Mouse (Mus musculus): ENCODE data around the gene Ubap2l.
A peak's percentile ranks its signal among the peaks of the same experiment; 100 is the strongest.

The Ubap2l gene

DNA sequence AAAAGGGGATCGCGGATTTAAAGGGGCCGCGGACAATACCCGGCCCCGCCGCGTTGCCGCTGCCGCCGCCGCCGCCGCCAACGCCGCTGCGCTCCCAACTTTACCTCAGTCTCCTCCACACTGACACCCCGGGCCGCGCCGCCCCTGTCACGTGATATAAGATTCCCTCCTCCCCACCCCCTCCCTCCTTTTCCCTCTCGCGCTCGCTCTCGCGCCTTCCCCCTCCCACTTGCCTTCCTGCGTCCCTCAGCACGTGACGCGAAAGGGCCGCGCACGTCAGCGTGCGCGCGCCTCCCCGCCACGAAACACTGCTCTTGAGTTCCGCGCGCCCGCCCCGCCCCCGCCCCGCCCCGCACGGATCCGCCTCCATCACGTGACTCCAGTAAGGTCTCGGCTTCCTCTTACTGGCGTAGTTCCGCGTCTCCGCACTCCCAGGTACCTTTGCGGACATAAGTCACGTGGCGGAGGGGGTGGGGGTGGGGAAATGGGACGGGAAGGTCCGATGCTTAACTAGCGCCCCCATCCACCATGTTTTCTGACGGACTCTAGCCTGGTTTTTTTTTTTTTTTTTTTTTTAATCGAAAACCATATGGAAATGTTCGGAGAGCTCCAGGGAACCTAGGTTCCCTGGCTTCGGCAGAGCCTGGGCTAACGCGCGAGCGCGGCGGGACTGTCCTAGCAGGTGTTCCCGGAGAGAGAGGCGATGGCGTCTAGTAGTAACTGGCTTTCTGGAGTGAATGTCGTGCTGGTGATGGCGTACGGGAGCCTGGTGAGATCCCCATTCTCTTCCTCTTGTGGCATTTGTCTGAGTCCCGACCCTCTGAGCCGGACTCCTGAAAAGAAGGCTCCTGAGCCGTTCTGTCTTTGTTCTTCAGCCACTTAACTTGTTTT lies at the start of gene Ubap2l:
Ubap2l (minus strand) TSS at position 278 of the 891 bp plus-strand sequence.
- peak; percentile 93 to 95 for DNase-seq (ENCODE audit: low spot score in 2 of 2)

DNA sequence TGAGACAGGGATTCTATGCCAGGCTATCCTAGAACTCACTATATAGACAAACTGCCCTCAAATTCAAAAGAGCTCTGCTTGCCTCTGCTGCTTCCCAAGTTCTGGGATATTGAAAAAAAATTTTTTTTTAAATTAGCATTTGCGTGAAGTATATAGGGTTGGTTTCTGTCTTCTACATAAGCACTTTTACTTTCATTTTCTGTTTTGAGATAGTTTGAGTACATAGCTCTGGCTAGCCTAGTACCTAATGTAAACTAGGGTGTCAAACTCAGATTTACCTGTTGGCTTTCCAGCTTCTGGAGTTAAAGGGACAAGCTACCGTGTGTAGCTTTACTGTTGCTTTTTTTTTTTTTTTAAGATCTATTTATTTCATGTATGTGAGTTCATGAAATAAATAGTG lies 49.2 kb upstream of the Ubap2l start:
- DNase-seq (ENCODE audit: low spot score in 2 of 2), result no peak

DNA sequence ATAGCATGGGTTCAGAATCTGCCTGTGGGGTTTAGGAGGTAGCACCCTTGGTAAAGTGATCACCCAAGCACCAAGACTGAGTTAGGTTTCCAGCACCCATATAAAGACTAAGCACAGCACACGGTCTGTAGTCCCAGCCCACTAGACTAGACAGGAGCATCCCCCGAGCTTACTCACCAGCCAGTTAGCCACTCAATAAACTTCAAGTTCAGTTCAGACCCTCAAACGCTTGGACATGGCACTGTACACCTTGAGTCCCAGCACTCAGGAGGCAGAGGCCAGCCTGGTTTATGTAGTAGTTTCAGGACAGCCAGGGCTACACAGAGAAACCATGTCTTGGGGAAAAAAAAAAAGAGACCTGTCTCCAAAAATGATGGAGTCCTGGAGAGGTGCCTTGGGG lies 48.6 kb upstream of the Ubap2l start:
- no peak for DNase-seq (ENCODE audit: low spot score in 2 of 2)

DNA sequence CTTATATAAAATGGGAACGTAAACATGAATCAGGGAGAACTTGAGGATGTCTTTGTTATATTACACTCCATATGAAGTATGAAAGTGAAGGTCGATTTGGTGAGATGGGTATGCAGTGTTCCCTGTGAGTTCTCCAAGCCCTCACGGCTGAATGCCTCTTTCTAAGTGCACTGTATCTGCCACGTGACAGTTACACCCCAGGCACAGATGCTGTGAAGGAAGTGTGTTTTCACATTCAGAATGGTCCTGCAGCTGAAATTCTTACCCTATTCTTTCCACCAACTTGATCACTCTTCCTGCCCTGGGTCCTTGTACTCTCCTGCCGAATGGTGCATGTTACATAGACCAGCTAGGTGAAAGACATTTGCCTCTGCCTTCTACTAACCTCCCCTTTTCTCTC lies 45.5 kb upstream of the Ubap2l start:
- peak; percentile 18 to 32 for DNase-seq (ENCODE audit: low spot score in 2 of 2)

DNA sequence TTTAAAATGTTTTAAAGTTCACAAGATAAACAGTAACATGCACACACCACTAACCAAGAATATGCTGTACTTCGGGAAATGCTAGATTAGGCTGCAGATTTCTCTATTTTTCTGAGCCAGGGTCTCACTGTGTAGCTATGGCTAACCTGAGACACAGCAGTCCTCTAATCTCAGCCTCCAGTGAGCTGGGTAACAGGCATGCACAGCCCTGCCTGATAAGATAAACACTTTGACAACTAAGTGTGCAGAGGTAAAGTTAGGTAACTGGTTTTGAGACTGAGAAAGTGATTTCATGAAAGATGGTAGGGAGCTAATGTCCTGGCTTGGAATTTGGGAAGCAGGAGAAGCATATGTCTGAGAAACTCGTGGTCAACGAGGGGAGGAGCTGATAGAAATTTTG lies 42.0 kb upstream of the Ubap2l start:
- DNase-seq (ENCODE audit: low spot score in 2 of 2), result no peak

DNA sequence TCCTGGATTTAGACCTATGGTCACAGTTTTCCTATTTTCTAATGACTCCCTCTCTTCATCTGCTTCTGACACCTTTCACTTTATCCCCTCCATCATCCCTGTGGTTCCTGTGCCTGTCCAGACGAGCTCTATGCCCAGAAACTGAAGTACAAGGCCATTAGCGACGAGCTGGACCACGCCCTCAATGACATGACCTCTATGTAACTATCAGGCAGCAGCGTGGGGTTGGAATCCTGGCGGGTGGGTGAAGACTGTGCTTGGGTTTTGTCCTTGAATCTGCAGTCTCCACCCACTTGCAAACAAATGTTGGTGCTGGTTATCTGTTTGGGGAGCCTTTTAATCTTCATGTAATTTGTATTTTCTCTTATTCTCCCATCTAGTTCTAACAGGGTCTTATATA lies 38.5 kb upstream of the Ubap2l start:
- no peak for DNase-seq (ENCODE audit: low spot score in 2 of 2)

DNA sequence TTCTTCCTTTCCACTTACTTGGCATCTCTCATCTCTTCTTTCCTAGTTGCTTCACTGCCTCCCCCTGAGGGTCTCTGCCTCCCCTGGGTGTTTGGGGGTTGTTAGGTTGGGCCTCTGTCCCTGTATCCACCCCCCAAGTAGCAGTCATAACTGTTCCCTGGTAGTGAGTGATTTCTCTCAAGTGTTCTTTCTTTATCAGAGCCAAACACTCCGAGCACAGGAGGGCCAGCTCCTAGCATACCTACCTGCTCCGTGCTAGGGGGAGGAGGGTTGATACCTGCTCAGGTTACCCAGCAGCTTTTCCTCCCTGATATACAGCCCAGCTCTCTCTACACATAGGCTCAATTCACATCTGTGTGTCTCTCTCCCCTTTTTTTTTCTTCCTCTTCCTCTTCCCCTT lies 36.2 kb upstream of the Ubap2l start:
- no peak for DNase-seq (ENCODE audit: low spot score in 2 of 2)

DNA sequence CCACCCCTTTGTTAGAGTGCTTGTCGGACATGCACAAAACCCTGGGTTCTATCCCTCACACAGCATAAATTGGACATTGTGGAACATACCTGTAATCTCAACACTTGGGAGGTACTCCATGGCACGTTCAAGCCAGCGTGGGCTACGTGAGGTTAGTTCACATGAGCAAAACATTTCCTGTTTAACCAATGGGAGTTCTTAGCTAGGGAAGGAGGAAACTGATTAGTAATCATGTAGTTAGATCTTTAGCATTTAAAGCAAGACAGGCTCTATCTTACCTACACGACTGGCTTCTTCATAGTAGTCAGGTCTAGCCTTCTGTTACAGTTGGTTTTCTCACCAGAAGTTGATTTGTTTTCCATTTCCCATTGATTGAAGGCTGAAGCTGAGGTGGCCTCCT lies 33.6 kb upstream of the Ubap2l start:
- no peak for DNase-seq (ENCODE audit: low spot score in 2 of 2)

DNA sequence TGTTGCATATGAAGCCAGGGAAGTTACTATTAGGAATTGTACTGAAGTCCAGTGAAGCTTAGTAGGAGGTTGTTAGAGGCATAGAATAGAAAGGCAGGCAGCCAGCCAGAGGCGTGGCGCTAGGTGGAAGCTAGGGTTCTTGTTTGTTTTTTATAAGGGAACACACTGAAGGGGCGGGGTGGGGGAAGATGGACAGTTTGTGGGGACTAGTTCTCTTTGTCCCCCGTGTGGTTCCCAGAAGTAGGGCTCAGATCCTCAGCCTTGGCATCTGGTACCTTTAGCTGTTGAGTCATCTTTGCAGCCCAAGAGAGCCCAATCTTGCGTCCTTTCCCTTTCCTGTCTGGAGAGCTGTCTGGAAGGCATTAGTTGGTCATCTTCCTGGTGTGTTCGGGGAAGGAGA lies 32.9 kb upstream of the Ubap2l start:
- DNase-seq (ENCODE audit: low spot score in 2 of 2), result no peak

DNA sequence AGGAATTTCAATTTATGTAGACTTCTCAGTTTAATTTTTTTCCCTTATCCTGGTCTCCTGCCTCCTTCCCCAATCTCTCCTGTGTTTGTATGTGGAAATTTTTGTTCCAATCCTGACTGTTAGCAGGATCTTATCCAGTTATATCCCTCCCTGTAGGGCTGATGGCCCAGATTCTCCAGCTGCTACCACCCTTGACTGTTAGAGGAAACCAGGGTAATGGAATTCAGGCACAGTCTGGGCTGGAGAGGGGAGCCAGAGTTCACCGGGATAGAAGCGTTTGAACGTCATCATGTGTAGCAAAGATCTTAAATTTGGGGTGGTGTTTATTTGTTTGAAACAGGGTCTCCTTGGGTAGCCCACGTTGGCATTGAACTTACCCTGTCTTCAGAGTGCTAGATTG lies 32.4 kb upstream of the Ubap2l start:
- DNase-seq (ENCODE audit: low spot score in 2 of 2), result no peak

DNA sequence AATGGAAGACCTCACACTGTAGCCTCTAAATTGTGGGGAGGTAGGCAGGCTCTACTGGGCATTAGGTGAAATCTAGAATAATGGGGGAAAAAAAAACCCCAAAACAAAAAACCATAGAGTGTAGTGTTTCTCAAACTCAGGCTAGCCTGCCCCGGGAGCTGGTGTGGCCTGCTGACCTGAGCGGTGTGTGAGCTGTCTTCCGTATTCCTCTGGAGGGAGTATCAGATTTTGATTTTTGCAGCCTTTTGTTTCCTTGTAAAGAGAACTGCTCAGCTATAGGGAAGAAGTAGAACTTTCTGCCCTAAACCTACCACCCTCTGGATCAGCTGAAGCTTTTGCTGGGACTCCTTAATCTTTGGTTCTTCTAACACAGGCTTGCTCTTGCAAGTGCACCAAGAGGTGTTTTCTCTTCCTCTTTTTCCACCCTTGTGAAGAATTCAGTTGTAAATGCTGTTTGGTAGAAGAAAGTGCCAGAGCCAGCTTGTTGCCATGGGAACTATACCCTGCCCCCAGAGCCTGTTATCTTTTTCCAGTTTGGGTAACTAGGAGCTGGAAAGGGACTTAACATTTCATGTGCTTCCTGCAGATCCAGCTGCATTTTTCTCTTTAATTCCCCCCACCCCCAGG lies 31.4 kb upstream of the Ubap2l start:
- DNase-seq (ENCODE audit: low spot score in 2 of 2), result peak; percentile 46 to 74

DNA sequence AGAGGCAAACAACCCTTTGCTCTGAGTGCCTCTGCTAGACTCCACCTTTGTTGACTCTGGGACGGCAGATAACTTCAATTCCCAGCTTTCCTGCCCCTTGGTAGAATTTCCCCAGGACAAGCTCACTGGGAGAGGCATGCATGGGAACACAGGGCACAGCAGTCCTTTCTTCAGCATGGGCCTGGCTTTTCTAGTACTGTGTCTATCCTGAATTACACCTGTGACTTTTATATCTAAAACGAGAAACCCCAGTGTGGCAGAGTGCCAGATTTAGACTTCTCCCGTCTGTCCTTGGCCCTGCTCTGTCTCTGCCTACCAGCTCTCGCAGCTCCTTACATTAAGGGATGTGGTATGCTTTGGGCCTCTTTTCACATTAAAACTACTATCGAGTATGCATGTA lies 30.6 kb upstream of the Ubap2l start:
- DNase-seq (ENCODE audit: low spot score in 2 of 2), result peak in 1 of 2 experiments; percentile 27

DNA sequence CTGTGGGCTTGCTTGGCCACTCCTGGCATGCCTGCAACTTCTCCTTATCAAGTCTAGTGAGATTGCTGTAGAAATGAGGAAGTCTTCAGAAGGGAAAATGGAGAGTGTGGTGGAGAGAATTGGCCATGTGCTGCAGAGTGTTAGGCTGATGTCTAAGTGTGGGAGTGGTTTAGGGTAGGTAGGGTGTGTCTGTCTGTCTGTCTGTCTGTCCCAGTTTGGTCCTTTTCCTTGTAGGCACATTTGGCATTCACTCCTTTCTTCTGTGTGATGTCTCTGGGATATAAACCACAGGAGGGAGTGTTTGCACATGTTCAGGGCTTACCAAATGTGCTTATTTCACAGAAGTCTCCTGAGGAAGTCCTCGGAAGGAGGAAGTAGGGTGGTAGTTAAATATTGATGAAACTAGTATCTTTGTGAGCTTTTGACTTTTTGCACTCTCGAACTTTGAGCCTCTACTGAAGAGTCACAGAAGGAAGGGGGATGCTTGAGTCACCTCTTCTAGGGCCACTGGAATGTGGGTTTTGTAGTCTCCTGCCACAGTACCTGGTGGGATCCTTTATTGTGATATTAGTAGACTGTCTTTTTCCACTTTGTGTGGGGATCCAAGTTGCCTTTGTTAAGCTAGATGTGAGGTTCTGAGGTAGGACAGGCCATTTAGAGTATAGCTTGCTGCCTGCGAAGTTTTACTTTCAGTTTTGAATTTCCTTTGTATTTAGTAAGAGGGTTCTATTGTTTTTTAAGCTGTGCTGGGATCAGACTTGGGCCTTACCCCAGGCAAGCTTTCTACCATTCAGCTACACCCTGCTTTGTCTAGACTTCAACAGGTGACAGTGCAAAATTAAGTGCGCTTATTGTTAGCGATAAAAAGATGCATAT lies 29.2 kb upstream of the Ubap2l start:
- DNase-seq (ENCODE audit: low spot score in 2 of 2), result no peak

DNA sequence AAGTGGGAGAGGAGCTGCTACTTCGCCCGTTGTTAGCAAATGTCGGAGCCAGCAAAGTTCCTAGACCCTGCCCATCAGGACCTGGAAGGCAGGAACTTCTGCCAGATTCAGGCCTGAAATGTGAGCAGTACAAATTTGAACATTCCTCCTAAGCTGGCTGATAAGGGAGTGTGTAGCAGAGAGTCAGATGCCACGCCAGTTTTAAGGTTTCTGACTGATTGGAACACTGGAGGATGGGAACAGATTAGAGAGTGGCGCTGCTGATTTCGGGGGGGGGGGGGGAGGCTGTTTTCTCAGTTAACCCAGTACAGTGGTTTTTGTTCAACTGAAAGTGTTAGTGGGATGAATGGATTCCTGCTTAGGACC lies 28.1 kb upstream of the Ubap2l start:
- no peak for DNase-seq (ENCODE audit: low spot score in 2 of 2)

DNA sequence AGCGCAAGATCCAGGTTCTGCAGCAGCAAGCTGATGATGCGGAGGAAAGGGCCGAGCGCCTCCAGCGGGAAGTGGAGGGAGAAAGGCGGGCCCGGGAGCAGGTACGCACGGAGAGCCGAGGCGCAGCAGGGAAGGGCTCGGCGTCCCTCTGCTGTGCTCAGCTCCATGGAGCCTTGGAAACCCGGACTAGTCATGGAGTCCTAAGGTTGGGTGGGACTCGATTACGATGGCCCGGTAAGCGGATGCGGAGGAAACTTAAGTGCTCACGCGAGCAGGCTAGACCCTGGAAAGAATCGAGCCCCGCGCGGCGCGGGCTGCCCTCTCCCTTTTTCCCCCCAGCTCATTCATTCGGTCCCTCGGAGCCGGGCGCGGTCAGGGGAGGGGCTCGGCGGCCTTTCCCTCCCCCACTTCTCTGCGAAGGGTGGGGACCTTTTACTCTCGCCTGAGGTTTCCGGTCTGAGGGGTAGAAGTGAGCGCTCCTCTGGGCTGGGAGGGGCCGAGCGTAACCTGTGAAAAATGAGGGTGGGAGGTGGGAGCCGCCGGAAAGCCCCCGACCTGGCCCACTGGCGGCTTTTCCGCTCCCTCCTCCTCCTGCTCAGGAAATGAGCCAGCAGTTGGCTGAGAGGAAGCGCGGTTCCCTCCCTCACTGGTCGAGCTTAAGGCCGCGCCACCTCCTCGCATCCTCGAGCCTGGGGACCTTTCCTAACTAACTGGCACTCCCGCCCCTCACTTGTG lies 27.5 kb upstream of the Ubap2l start:
- peak; percentile 48 to 50 for DNase-seq (ENCODE audit: low spot score in 2 of 2)

DNA sequence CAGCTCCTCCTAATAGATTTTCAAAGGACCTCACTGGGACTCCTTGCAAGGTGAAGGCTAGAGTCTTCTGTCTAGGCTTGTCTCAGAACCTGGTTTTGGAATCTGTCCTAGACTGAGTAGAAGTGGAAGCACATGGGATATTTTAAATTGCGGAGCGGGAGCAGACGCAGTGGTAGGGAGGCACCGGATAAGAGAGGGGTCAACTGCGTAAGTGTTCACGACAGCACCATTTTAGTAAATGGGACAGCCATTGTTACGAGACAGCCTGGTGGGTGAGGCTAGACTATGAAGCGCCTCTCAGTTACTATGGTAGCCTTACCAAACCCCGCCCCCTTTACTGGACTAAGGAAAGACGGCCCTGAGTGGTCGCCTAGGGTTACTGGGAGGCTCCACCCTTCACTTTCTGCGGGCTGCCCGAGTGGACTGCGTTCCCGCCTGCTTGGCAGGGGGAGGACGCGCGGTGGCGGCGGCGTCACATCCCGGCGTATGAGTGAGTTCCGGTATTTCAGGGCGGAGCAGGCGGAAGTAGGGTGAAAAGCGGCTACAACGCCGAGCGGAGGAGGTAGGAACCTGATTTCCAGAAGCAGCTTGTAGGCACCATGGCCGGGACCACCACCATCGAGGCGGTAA lies 26.8 kb upstream of the Ubap2l start:
- DNase-seq (ENCODE audit: low spot score in 2 of 2), result peak; percentile 85 to 93

DNA sequence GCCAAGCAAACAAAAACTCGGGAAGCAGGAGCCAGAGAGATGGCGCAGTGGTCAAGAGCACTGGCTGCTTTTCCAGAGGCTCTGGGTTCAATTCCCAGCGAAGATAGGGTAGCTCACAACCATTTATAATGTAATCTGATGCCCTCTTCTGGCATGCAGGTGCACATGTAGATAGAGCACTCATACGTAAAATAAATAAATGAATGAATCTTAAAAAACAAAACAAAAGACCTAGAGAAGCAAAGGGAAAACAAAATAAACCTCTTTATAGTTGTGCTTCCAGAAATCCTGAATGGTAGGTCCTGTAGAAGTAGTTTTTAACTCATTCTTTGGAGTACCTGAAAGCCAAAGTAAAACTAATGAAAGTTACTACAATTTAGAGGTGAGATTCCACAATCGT lies 25.8 kb upstream of the Ubap2l start:
- no peak for DNase-seq (ENCODE audit: low spot score in 2 of 2)

DNA sequence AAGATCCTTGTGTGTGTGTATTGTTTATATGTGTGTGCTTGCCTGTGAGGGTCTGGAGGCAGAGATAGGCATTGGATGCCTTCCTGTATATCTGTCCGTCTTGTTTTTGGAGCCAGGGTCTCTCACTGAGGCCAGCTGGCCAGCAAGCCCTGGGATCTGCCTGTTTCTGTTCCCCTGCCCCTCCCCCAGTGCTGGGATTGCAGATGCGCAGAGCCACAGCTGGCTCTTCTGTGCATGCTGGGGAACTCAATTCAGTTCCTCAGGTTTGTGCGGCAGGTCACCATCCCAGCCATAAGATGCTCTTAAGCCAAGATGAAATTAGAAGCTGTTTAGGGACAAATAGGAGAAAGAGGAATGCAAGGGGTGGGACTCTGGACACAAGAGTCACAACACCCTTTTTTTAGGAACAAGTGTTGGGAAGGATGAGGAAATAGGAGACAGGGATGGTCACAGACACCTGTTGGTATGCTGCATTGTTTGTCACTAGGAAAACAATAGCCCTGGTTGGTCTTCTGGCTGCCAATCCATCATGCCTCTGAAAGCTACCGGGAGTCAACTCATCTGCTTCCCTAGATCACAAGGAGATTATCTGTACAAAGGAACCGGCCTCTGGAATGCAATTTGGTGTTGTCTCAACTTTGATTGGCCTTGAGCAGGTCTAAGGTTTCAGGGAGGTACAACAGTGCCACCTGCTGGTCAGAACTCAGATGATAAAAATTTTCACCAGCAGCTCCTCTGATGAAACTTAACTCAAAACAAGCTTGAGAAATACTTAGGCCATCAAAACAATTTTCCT lies 24.7 kb upstream of the Ubap2l start:
- peak; percentile 47 to 69 for DNase-seq (ENCODE audit: low spot score in 2 of 2)

DNA sequence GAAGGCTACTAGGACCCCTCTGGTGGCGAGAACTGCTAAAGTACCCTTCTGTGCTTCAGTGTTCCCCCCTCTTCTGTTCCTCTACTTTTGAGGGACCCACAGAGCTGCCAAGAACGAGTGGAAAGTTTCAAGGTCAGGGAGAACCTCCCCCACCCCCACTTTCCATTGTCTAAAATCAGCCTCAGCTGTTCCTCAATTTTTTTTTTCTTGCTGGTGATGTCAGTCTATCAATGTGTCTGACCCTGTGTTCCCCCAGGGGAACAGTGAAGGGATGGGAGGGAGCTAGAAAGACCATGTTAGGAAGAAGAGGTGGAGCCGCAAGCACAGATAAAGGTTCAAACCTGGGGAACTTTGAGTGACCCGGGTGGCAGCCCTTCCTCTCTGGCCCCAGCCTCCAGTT lies 19.9 kb upstream of the Ubap2l start, which contains the start of gene Tpm3:
Tpm3 (plus strand) TSS at position 356 of the 400 bp plus-strand sequence.
- DNase-seq (ENCODE audit: low spot score in 2 of 2), result no peak

DNA sequence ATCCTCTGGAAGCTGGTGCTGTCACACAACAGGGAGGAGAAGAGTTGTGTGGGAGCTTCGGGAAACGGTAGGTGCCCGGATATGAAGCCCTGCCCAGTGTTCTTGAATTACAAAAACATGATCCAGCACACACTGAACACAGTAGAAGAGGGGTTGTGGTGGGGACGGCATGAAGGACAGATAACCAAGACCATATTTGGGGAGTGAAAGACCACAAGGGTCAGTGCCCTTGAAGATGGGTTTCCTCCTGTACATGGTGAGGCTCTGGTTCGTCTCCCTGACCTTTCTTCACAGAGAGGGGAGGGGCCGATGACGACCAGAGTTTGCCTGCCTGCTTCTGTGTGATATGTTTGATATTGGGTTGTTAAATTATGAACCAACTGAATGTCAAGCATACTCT lies 17.3 kb upstream of the Ubap2l start:
- DNase-seq (ENCODE audit: low spot score in 2 of 2), result no peak

Measured in right cerebral cortex, postnatal 36 days (tissue).